Mouse (Mus musculus) kidney, embryonic 15.5 days (tissue): ENCODE measurements at regions not wholly inside any gene's neighbourhood (a gene's known extent, or its start where the extent isn't known, plus 50 kb on each side); places are given as distances from the start of the nearest gene placed in this dataset.
A peak's percentile ranks its signal among the peaks of the same experiment; 100 is the strongest.

Experiments used
- ATAC-seq: fragments of 200-750 bp; cut with Nextera tagmentation; replicated peaks from 2 replicates; pipeline ENCODE4 v1.8.0; 2017; ENCODE audit warnings: moderate TSS enrichment; ENCODE audit not compliant: low FRiP score
- H3K27ac ChIP-seq: fragments of 300-500 bp; sonication (generic); 2 replicates; pipeline ENCODE4 v1.5.1; 2015; ENCODE audit warnings: mild to moderate bottlenecking, inconsistent platforms
- H3K27me3 ChIP-seq: fragments of 300-500 bp; sonication (generic); 2 replicates; pipeline ENCODE4 v1.6.1; 2015; ENCODE audit warnings: inconsistent platforms
- H3K36me3 ChIP-seq: fragments of 300-500 bp; sonication (generic); 2 replicates; pipeline ENCODE4 v1.6.1; 2015; ENCODE audit warnings: inconsistent platforms
- H3K4me1 ChIP-seq: fragments of 300-500 bp; sonication (generic); 2 replicates; pipeline ENCODE4 v1.6.1; 2015; ENCODE audit warnings: inconsistent platforms
- H3K4me2 ChIP-seq: fragments of 300-500 bp; sonication (generic); 2 replicates; pipeline ENCODE4 v1.6.1; 2015; ENCODE audit warnings: moderate library complexity, mild to moderate bottlenecking, inconsistent platforms
- H3K4me3 ChIP-seq: fragments of 300-500 bp; sonication (generic); replicated peaks from 2 replicates; pipeline ENCODE4 v1.5.1; 2015; ENCODE audit warnings: mild to moderate bottlenecking, inconsistent platforms
- H3K9ac ChIP-seq: fragments of 300-500 bp; sonication (generic); 2 replicates; pipeline ENCODE4 v1.6.1; 2015; ENCODE audit warnings: mild to moderate bottlenecking, inconsistent platforms
- H3K9me3 ChIP-seq: fragments of 300-500 bp; sonication (generic); replicated peaks from 2 replicates; pipeline ENCODE4 v1.6.1; 2016; ENCODE audit warnings: inconsistent platforms
- WGBS: fragments of 180-500 bp; shearing (Covaris S2); methylation state at CpG from one replicate; pipeline ENCODE4 v1.1.7; 2015; ENCODE audit warnings: mixed read lengths; 5-methylcytosine and 5-hydroxymethylcytosine counted together

DNA sequence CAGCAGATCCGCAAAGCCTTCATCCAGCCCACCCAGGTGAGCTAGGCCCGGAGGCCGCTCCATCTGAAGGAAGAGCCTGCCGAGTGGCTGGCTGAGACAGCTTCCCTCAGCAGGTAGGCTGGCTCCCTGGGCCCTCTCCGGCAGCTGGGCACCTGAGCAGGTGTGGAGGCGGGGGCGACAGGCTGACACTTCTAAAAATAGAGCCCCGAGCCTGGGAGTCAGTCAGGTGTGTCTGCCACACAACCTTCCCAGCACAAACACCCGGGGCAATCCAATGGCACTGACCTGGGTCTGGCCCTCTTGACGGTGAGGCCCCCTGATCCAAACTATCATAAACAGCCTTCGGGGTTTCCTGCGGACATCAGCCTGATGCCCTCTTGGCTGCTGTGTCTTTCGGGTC lies 58.5 kb downstream of the Zfp36l2 start:
- peak; percentile 66 for ATAC-seq
- Histone ChIP-seq H3K4me2 (no peak overlapping the region), H3K27me3 (no peaks in the 10 kb centered on the region), H3K36me3 (no peaks in the 10 kb centered on the region), H3K9me3 (no peaks in the 10 kb centered on the region), H3K27ac (peak overlapping the region; percentile 51), H3K9ac (no peak overlapping the region), H3K4me3 (no peak overlapping the region), H3K4me1 (peaks cover 19% of the 10 kb centered on the region)
- 63% methylated on average over 13 of the region's 13 CpGs for WGBS

DNA sequence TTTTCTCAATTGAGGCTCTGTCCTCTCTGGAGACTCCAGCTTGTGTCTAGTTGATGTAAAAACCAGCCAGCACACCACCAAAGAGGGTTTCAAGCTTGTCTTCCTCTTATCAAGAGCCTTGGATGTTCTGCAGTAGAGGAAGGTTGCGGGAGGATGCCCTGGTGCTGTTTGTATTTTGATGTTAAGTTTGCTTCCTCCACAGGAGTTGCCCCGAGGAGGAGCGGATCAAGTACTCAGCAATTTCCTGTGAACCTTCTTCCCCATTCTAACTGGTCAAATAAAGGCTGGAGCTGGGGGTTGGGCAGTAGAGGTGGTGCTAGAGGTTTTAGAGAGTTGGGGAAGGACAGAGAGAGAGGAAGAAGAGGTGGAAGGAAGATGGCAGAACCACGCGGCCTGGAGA lies 59.5 kb downstream of the Zfp36l2 start:
- Histone ChIP-seq H3K36me3 (no peaks in the 10 kb centered on the region), H3K4me2 (no peak overlapping the region), H3K9me3 (no peaks in the 10 kb centered on the region), H3K4me3 (no peak overlapping the region), H3K27ac (no peak overlapping the region), H3K4me1 (peaks cover 9% of the 10 kb centered on the region), H3K9ac (no peak overlapping the region), H3K27me3 (no peaks in the 10 kb centered on the region)
- no peak for ATAC-seq
- 76% methylated on average over 5 of the region's 5 CpGs for WGBS

DNA sequence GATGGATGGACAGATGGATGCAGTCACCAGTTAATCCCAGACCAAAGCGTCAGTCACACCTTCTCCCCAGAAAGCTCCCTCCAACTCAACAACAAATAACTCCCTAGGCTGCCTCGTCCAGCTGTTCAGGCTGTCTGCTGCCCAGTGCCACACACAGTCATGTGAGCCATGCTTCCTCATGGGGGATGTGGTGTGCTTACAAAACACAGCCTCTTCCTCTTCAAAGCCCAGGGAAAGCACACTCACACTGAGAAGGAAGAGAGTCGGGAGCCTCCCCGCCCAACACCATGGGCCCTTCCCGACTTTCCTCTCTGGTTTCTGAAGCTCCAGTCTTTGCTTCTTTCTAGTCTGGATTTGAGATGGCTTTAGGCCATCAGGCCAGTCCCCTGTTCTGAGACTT lies 61.6 kb downstream of the Zfp36l2 start:
- no peak overlapping the region for H3K27ac ChIP-seq

GRCm38 (mm10) chr17:84123161-84123560 lies 64.6 kb downstream of the Zfp36l2 start:
- Histone ChIP-seq H3K4me2 (no peak overlapping the region), H3K4me3 (no peak overlapping the region), H3K9me3 (no peaks in the 10 kb centered on the region), H3K27ac (no peak overlapping the region), H3K4me1 (peaks cover 5% of the 10 kb centered on the region; the same call in 1 of the 2 replicates), H3K36me3 (no peaks in the 10 kb centered on the region), H3K27me3 (no peaks in the 10 kb centered on the region), H3K9ac (no peak overlapping the region)
- 84% methylated on average over 2 of the region's 2 CpGs for WGBS
- no peak for ATAC-seq

More for the DNA sequence above, 61.6 kb downstream of the Zfp36l2 start:
- Histone ChIP-seq H3K9me3 (no peaks in the 10 kb centered on the region), H3K4me3 (no peak overlapping the region), H3K36me3 (no peaks in the 10 kb centered on the region), H3K27me3 (no peaks in the 10 kb centered on the region), H3K9ac (no peak overlapping the region), H3K4me2 (no peak overlapping the region), H3K4me1 (peaks cover 9% of the 10 kb centered on the region)
- ATAC-seq = no peak
- 62% methylated on average over 5 of the region's 5 CpGs for WGBS

DNA sequence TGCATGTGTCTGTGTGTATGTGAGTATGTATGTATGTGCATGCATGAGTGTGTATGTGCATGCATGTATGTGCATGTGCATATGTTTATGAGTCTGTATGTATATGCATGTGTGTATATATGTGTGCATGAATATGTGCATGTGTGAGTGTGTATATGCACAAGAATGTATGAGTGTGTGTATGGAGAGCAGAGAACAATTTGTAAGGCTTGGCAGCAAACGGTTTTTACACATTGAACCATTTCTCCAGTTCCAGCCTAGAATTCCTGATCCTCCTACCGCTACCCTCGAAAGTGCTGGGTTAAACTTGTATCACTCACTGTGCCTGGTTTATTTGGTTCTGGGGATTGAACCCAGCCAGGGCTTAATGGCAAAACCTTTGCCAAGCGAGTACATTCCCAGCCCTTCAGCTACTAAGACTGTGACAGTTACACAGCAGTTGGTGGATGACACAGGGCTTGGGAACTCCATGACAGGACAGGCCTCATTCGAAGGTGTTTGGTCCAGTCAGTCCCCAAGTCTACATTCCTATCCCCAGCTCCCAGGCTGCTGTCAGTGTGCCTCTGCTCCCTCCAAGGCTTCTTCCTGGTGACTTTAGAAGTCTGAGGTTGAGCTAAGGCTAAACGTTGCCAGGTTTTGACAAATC lies 65.1 kb downstream of the Zfp36l2 start:
- peaks cover 11% of the 10 kb centered on the region; the same call in 1 of the 2 replicates for H3K4me1 ChIP-seq
- H3K36me3 ChIP-seq = no peaks in the 10 kb centered on the region
- H3K4me2 ChIP-seq = no peak overlapping the region
- no peaks in the 10 kb centered on the region for H3K9me3 ChIP-seq
- no peak for ATAC-seq
- H3K27me3 ChIP-seq = no peaks in the 10 kb centered on the region
- 84% methylated on average over 6 of the region's 6 CpGs for WGBS
- H3K27ac ChIP-seq = no peak overlapping the region
- H3K9ac ChIP-seq = no peak overlapping the region
- H3K4me3 ChIP-seq = no peak overlapping the region

GRCm38 (mm10) chr17:84121291-84121690 lies 66.5 kb downstream of the Zfp36l2 start:
- no peak overlapping the region for H3K4me3 ChIP-seq
- H3K27me3 ChIP-seq = no peaks in the 10 kb centered on the region
- 79% methylated on average over 6 of the region's 6 CpGs for WGBS
- H3K4me2 ChIP-seq = no peak overlapping the region
- H3K9me3 ChIP-seq = no peaks in the 10 kb centered on the region
- ATAC-seq = no peak
- H3K27ac ChIP-seq = no peak overlapping the region
- peaks cover 11% of the 10 kb centered on the region; the same call in 1 of the 2 replicates for H3K4me1 ChIP-seq
- no peaks in the 10 kb centered on the region for H3K36me3 ChIP-seq
- H3K9ac ChIP-seq = no peak overlapping the region

DNA sequence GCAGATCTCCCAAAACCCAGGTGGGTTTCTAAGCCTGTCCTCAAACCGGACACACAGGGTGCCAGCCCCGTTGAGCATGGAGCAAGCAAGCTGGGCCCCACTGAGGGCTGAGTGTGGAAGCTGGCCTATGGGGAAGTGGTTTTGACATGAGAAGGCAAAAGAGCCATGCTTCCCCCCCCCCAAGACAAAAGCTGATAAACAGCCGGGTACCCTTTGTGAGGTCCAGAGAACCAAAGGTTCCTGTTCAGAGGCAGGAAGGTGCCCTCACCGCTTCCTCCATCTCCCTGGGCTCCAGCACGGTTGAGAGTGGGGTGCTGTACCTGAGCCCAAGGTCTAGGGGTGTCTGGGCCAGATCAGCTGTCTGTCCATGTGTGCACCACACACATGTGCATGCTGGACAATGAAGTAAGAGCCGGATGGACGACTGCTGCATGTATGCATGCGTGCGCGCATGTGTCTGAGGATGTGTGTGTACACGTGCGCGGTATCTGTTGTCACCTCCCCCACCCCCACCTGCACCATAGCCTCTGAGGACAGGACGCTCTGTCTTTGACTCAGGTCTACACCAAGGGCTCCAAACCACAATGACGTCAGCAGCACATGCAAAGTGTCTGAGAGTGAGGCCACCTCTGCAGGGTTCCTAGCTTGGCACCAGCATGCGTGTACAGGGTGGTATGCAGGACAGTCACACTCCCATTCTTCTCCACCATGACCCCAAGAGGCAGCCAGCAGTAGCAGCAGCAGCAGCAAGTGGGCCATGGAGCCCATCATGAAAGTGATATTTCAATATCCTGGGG lies 68.3 kb downstream of the Zfp36l2 start:
- Histone ChIP-seq H3K4me2 (no peak overlapping the region), H3K9ac (no peak overlapping the region), H3K27ac (no peak overlapping the region), H3K4me3 (no peak overlapping the region), H3K4me1 (peaks cover 15% of the 10 kb centered on the region; the same call in 1 of the 2 replicates), H3K36me3 (no peaks in the 10 kb centered on the region), H3K27me3 (no peaks in the 10 kb centered on the region), H3K9me3 (no peaks in the 10 kb centered on the region)
- 89% methylated on average over 16 of the region's 16 CpGs for WGBS
- ATAC-seq = no peak

DNA sequence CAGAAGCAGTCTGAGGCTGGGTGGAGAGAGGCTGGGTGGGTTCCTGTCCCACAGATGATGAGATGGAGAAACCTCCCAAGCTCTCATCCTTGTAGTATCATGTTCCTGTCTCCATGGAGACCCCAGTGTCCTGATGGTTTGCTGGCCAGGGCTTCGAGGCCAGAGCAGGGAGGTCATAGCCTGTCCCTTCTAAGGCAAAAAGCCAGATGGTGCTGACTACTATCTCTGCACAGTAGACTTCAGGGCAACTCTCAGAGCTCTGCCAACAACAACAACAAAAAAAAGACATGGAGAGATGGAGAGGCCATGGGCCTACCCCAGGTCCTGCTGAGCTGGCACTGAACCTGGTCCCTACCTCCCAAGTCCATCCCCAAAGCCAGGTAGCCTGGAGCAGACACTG lies 69.0 kb downstream of the Zfp36l2 start:
- no peak overlapping the region for H3K4me3 ChIP-seq
- H3K4me1 ChIP-seq = peaks cover 22% of the 10 kb centered on the region
- no peaks in the 10 kb centered on the region for H3K36me3 ChIP-seq
- H3K9ac ChIP-seq = no peak overlapping the region
- no peaks in the 10 kb centered on the region for H3K9me3 ChIP-seq
- no peaks in the 10 kb centered on the region for H3K27me3 ChIP-seq
- H3K27ac ChIP-seq = 0 out of 2 replicates have a peak overlapping the region, but pooled peaks have one; percentile 0
- no peak overlapping the region for H3K4me2 ChIP-seq
- ATAC-seq = no peak; the same call in 1 of the 2 replicates
- WGBS = 9% methylated on average over 1 of the region's 1 CpGs

DNA sequence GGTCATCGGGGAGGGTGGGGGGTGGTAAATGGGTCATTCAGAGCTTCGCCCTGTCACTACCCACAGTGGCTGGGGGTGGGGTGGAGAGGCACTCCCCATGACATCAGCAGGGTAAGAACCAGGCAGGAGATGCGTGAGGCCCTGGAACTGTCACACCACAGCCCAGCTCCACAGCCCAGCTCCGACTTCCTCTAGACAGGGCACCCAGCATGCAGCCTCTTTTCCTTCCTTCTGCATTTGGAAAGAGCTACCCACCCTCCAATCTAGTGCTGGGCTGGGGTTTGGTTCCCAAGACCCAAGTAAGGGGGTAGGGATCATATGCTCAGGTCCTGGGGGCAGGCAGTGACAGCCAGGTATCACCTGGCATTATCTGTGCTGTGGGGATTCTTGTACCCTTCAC lies 69.5 kb downstream of the Zfp36l2 start:
- Histone ChIP-seq H3K4me1 (peaks cover 24% of the 10 kb centered on the region), H3K9me3 (no peaks in the 10 kb centered on the region), H3K27ac (0 out of 2 replicates have a peak overlapping the region, but pooled peaks have one; percentile 0), H3K4me2 (no peak overlapping the region), H3K4me3 (no peak overlapping the region), H3K9ac (no peak overlapping the region), H3K27me3 (no peaks in the 10 kb centered on the region), H3K36me3 (no peaks in the 10 kb centered on the region)
- ATAC-seq = no peak
- 74% methylated on average over 4 of the region's 4 CpGs for WGBS

- Histone ChIP-seq H3K9me3 (no peaks in the 10 kb centered on the region), H3K9ac (no peak overlapping the region), H3K36me3 (no peaks in the 10 kb centered on the region), H3K4me2 (no peak overlapping the region), H3K4me1 (peaks cover 25% of the 10 kb centered on the region), H3K4me3 (no peak overlapping the region), H3K27ac (no peak overlapping the region), H3K27me3 (no peaks in the 10 kb centered on the region)
- no peak for ATAC-seq
- WGBS = 52% methylated on average over 1 of the region's 1 CpGs
Measured at GRCm38 (mm10) chr17:84117756-84118155, 70.0 kb downstream of the Zfp36l2 start.

DNA sequence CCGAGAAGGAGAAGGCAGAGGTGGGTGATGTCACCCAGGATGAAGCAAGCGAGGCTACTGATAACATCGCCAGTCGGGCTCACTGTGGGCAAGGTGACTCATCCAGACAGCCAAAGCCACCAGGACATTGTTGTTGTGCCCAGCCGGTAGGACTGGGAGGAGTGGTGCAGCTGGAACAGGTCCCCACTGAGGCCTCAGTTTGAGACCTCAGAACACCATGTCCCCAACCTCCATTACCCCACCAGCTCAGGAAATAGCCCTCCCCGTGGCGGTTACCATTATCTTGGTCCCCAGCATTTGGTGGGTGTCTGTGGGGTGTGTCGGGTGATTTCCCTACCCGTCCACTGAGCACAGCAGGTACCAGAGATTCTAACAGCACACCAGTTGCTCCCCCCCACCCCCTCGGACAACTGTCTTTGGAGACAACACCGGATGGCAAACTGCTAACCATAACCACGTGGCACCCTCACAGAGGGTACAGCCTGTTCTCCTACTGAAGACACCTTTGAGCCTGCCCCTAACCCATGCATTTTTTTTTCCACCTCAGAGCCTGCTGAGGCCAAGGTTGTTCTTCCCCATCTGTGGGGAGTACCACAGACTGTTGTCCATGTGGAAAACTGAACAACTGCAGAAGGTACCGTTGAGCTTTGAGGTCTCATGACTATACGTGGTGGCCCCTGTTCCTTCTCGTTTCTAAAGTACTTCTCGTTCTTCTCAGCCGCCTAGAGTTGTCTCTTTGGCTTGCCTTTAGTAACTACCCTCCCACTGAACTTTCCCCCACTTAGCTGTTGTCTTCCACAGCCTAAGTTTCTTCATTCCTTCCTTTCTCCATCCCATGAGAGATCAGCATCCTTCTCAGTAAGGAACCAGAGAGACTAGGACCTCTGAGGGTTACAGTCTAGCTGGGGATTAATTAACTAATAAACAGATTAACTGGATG lies 71.1 kb downstream of the Zfp36l2 start:
- 83% methylated on average over 17 of the region's 17 CpGs for WGBS

DNA sequence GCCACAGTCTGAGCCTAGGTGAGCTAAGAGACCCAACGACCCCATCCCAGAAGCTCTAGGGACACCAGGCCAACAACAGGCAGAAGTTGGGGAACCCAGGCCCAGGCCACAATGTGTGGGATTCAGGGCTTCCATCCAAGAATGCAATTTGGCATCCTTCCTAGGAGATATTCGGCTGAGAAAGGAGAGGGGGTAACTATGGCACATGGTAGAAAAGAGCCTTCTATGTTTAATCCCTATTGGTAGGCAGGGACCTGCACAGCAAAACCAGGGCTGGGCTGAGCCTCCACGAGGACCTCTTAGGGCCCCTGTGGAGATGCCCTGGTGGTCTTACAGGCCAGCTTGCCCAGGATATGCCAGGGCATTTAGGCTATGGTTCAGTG lies 71.8 kb downstream of the Zfp36l2 start:
- Histone ChIP-seq H3K4me1 (peaks cover 35% of the 10 kb centered on the region), H3K9me3 (no peaks in the 10 kb centered on the region), H3K4me2 (no peak overlapping the region), H3K27me3 (no peaks in the 10 kb centered on the region), H3K36me3 (no peaks in the 10 kb centered on the region), H3K27ac (no peak overlapping the region), H3K4me3 (no peak overlapping the region), H3K9ac (no peak overlapping the region)
- 72% methylated on average over 3 of the region's 3 CpGs for WGBS
- no peak for ATAC-seq

More for the DNA sequence above, 71.1 kb downstream of the Zfp36l2 start:
- no peaks in the 10 kb centered on the region for H3K9me3 ChIP-seq
- H3K27me3 ChIP-seq = no peaks in the 10 kb centered on the region
- no peak overlapping the region for H3K4me2 ChIP-seq
- no peak overlapping the region for H3K9ac ChIP-seq
- peaks cover 35% of the 10 kb centered on the region for H3K4me1 ChIP-seq
- no peaks in the 10 kb centered on the region for H3K36me3 ChIP-seq
- H3K4me3 ChIP-seq = no peak overlapping the region
- ATAC-seq = no peak
- H3K27ac ChIP-seq = no peak overlapping the region
